Mouse (Mus musculus) E14TG2a.4 (cell line): ENCODE measurements around the gene Adgrf3.

Experiments
- CTCF ChIP-seq: conservative IDR thresholded peaks from 2 replicates; pipeline ENCODE4 v1.5.1; 2014; ENCODE audit warnings: low read length
- NANOG ChIP-seq: IDR thresholded peaks from 2 replicates; pipeline ENCODE4 v1.6.1; 2014; ENCODE audit warnings: borderline replicate concordance, low read length, mixed read lengths

GRCm38 (mm10) chr5:30247666-30248065 is 42.1 kb upstream of the Adgrf3 start:
- TF ChIP-seq CTCF: peak; percentile 62
- no peak for TF ChIP-seq NANOG
